Mouse (Mus musculus) pancreas, adult 10 weeks (tissue): ENCODE results near the gene Pdlim5. TPM values are rescaled to one million over a fixed set of nuclear protein-coding genes. Genes with fewer than 3 reads are reported as not detected.

ENCODE experiments used
- polyA plus RNA-seq: library from polyadenylated mRNA; stranded (reverse); fragments of 350-450 nt; fragmentation: Illumina TruSeq; extraction: RNeasy Lipid Tissue Mini Kit (QIAGEN cat#74804); gene quantifications from one replicate; pipeline ENCODE4 v1.2.3, GENCODE M21; 2015; ENCODE audit warnings: low read depth, low replicate concordance; ENCODE audit not compliant: insufficient read depth

The Pdlim5 gene
- 8.6 TPM for polyA plus RNA-seq

DNA sequence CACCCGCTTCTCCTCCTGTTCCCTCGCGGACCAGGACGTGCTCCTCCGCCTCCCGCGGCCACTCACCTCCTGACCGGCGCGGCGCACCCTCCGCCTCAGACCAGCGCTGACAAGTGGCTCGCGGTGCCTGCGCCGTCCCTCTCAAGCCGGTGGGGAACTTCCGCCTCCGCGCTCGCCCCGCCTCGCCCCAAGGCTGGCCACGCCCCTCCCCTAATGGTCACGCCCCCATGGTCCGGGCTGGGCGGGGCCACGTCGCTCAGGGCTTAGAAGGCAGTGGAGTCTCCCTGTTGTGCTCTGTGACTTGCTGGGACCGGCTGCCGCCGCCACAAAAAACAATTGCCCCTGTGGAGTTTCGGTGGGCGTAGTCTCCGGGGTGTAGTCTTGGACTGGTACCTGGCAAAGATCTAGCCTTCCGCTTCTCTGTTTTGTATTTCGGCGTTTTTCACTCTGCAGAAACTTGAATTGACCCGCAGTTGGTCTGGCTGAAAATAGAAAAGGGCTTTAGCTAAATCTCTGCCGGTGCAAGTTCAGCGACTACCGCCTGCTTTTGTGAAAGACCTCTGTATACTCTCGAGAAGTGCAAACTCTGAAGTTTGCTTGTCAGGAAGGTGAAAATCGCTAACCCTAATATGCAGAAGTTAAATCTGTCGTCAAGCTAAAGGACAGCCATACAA lies at the start of gene Pdlim5:
Pdlim5 (minus strand) TSS at position 177 of the 674 bp plus-strand sequence.

Other genes with a start within 250 kb of the Pdlim5 start
- 0.96 TPM for gene Bmpr1b, start 226.3 kb downstream of the Pdlim5 start, polyA plus RNA-seq
- 2.4 TPM for gene Gbp5, start 98.3 kb upstream of the Pdlim5 start, polyA plus RNA-seq
- gene Gbp7, start 134.6 kb upstream of the Pdlim5 start, polyA plus RNA-seq: 4.0 TPM
- gene Gbp3, start 164.3 kb upstream of the Pdlim5 start, polyA plus RNA-seq: 7.6 TPM
- gene Gbp2b, start 199.2 kb upstream of the Pdlim5 start, polyA plus RNA-seq: 0.28 TPM
- 18.0 TPM for gene Gbp2, start 224.9 kb upstream of the Pdlim5 start, polyA plus RNA-seq